Mouse (Mus musculus): ENCODE measurements around the gene Klhl35.

DNA sequence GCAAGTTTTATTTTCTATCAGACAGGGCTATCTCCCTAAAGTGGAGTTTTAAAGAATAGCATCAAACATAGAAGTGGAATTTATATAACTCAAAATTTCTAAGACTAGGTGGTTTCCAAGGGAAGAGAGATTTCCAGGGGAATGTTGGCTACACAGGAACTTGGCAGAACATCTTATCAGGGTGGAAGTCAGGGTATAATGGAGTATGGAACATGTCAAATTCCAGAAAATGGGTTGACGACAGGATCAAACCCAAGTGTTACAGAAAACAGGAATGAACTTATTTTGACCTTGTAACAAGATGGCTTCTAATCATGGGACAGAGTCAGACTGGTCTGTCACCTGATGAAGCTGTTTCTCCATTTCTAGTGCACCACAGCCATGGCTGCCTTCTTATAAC, 18.9 kb downstream of the Klhl35 start:
- TF ChIP-seq CTCF (IDR thresholded peaks at IDR 0.05; ENCODE audit: insufficient read depth, low read length) (no peak), POLR2A (IDR thresholded peaks at IDR 0.05; ENCODE audit: borderline replicate concordance, extremely low read depth, low read depth, low read length) (no peak)
